Mouse (Mus musculus): ENCODE results near the gene Slc25a53. TPM values are rescaled to one million over a fixed set of nuclear protein-coding genes. Genes with fewer than 3 reads are reported as not detected.
A peak's percentile ranks its signal among the peaks of the same experiment; 100 is the strongest.

Gene Slc25a53
- polyA plus RNA-seq (2012; rRNA removed), result 3.6 and 4.3 TPM in 2 replicates

- H3K4me3 ChIP-seq (replicated peaks; ENCODE audit: extremely low read depth, low read depth, low read length), result peak within 1 kb of the TSS; percentile 98
- DNase-seq, result peak; percentile 81
- WGBS, result 32% methylated on average over 31 of the region's 31 CpGs
- TF ChIP-seq CTCF (IDR thresholded peaks at IDR 0.05; ENCODE audit: insufficient read depth, low read length) (no peak), POLR2A (IDR thresholded peaks at IDR 0.05; ENCODE audit: borderline replicate concordance, extremely low read depth, low read depth, low read length) (peak; percentile 25; the same call in 1 of the 2 replicates)
- H3K4me1 ChIP-seq (ENCODE audit: control insufficient read depth, insufficient read depth, low read length), result no peaks in the 10 kb centered on the region
These were observed at the start of gene Slc25a53 for GRCm38 (mm10) chrX:137038000-137038483. Gene Slc25a53 (minus strand): TSS chrX:137038302.

DNA sequence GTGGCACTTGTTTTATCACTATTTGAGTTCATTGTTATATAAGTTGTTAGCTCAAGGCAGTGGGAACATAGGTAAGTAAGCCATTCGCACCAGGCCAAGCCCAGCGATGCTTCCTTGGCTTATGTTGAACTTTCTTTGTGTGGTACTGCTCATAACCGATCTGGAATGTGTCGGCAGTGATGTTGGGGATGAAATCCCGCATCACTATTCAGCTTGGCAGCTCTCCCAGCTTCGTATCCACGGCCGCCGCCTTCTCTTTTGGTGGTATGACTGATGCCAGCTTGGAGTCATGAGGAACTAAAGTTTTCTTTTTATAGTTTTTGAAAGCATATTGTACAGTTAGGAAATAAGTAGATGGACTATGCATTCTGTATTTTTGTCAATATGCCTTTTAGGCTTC is 25.1 kb upstream of the Slc25a53 start:
- DNase-seq, result no peak
- 71% methylated on average over 9 of the region's 9 CpGs for WGBS
- Histone ChIP-seq H3K4me1 (ENCODE audit: control insufficient read depth, insufficient read depth, low read length) (no peaks in the 10 kb centered on the region), H3K4me3 (replicated peaks; ENCODE audit: extremely low read depth, low read depth, low read length) (no peak overlapping the region)
- TF ChIP-seq CTCF (IDR thresholded peaks at IDR 0.05; ENCODE audit: insufficient read depth, low read length) (no peak), POLR2A (IDR thresholded peaks at IDR 0.05; ENCODE audit: borderline replicate concordance, extremely low read depth, low read depth, low read length) (no peak)

DNA sequence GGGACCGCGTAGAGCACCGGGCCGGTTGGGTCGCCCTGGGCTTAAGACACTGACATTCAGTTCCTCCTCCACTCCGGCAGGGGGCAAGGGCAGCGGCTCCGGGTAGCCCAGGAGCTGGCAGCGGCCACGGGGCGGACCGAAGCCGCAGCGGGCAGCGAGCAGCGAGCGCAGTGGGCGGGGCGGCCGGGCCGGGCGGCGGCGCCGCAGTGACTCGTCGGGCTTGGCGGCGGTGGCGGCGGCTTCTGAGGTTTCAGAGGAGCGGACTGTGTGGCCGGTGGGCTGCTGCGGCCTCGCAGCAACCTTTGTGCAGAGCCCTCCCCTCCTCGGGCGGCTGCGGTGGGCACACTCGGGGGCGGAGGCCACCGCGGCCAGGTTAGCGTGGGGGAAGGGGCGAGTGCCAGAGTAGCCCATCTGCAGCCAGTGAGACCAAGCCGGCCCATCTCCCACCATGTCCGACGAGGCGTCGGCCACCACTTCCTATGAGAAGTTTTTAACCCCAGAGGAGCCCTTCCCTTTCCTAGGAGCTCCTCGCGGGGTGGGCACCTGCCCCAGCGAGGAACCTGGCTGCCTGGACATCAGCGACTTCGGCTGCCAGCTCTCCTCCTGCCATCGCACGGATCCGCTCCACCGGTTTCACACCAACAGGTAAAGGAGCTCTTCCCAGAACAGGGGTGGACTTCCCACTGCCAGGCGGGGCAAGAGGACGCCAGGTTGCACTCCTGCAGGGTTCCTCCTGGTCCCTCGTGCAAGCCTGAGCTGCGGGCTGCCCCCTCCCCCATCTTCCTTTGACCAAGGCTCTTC is 11.5 kb upstream of the Slc25a53 start, which contains the start of gene Fam199x:
Gene Fam199x, plus strand, starts transcription at position 170 of the 801 bp plus-strand sequence.
- H3K4me1 ChIP-seq (ENCODE audit: control insufficient read depth, insufficient read depth, low read length), result peaks cover 6% of the 10 kb centered on the region
- peak within 1 kb of the TSS; percentile 67 for H3K4me3 ChIP-seq (replicated peaks; ENCODE audit: extremely low read depth, low read depth, low read length)
- TF ChIP-seq POLR2A (IDR thresholded peaks at IDR 0.05; ENCODE audit: borderline replicate concordance, extremely low read depth, low read depth, low read length), result no peak
- peak; percentile 22; the same call in 1 of the 2 replicates for TF ChIP-seq CTCF (IDR thresholded peaks at IDR 0.05; ENCODE audit: insufficient read depth, low read length)
- DNase-seq, result peak; percentile 69
- 23% methylated on average over 57 of the region's 62 CpGs for WGBS

DNA sequence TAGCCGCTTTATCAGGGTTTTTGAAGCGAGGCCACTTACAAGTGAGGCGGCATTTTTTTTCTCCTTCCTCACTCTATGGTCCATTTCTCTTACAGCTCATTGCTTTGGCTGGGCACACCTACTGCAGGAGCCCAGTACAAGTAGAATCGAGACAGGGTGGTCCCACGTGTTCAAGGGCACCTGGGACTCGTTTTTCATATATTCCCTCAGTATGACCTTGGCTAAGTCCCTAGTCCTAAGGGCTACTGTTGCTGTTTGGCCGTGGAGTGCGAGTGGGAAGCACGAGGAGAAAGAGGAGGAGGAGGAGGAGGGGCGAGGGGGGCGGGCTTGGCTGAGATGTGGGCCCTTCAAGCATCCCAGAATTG is 10.9 kb upstream of the Slc25a53 start:
- 32% methylated on average over 9 of the region's 11 CpGs for WGBS
- TF ChIP-seq POLR2A (IDR thresholded peaks at IDR 0.05; ENCODE audit: borderline replicate concordance, extremely low read depth, low read depth, low read length), result no peak
- TF ChIP-seq CTCF (IDR thresholded peaks at IDR 0.05; ENCODE audit: insufficient read depth, low read length), result no peak
- Histone ChIP-seq H3K4me1 (ENCODE audit: control insufficient read depth, insufficient read depth, low read length) (peaks cover 6% of the 10 kb centered on the region), H3K4me3 (replicated peaks; ENCODE audit: extremely low read depth, low read depth, low read length) (peak overlapping the region; percentile 67)
- no peak for DNase-seq

- WGBS, result 50% methylated on average over 7 of the region's 7 CpGs
- no peak for DNase-seq
- TF ChIP-seq CTCF (IDR thresholded peaks at IDR 0.05; ENCODE audit: insufficient read depth, low read length) (no peak), POLR2A (IDR thresholded peaks at IDR 0.05; ENCODE audit: borderline replicate concordance, extremely low read depth, low read depth, low read length) (no peak)
- Histone ChIP-seq H3K4me3 (replicated peaks; ENCODE audit: extremely low read depth, low read depth, low read length) (peak overlapping the region; percentile 98), H3K4me1 (ENCODE audit: control insufficient read depth, insufficient read depth, low read length) (no peaks in the 10 kb centered on the region)
These were observed 400 bp upstream of the Slc25a53 start for GRCm38 (mm10) chrX:137038502-137038901.

DNA sequence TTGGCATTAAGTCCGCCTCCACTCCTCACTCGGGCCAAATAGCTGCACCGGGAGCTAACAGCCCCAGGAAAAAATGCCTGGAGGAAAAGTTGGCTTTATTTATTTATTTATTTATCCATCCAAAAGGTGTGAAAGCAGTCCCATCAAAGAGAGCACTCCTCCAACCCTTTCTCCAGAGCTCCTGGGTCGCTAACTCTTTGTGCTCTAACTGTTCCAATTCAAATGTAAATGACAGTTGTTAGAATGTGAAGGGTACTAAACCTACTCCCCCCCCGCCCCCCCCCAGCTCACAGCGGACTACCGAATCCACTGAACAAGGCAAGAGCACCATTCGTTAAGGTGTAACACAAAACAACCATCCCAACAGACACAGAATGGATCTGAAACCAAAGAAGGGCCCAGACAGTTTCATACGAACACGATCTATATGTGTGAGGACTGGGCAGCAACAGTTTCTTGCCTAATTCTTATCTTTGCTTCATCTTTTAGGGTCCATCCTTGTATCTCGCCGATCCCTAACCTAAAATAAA is 567 bp downstream of the Slc25a53 start:
- TF ChIP-seq POLR2A (IDR thresholded peaks at IDR 0.05; ENCODE audit: borderline replicate concordance, extremely low read depth, low read depth, low read length), result no peak
- no peak for TF ChIP-seq CTCF (IDR thresholded peaks at IDR 0.05; ENCODE audit: insufficient read depth, low read length)
- no peak for DNase-seq
- WGBS, result 29% methylated on average over 12 of the region's 12 CpGs
- no peaks in the 10 kb centered on the region for H3K4me1 ChIP-seq (ENCODE audit: control insufficient read depth, insufficient read depth, low read length)
- peak overlapping the region; percentile 98 for H3K4me3 ChIP-seq (replicated peaks; ENCODE audit: extremely low read depth, low read depth, low read length)

GRCm38 (mm10) chrX:137034322-137034721 is 3.8 kb downstream of the Slc25a53 start:
- no peak for TF ChIP-seq POLR2A (IDR thresholded peaks at IDR 0.05; ENCODE audit: borderline replicate concordance, extremely low read depth, low read depth, low read length)
- no peak for TF ChIP-seq CTCF (IDR thresholded peaks at IDR 0.05; ENCODE audit: insufficient read depth, low read length)
- 60% methylated on average over 4 of the region's 4 CpGs for WGBS
- H3K4me1 ChIP-seq (ENCODE audit: control insufficient read depth, insufficient read depth, low read length), result no peaks in the 10 kb centered on the region
- DNase-seq, result no peak
- H3K4me3 ChIP-seq (replicated peaks; ENCODE audit: extremely low read depth, low read depth, low read length), result no peak overlapping the region

DNA sequence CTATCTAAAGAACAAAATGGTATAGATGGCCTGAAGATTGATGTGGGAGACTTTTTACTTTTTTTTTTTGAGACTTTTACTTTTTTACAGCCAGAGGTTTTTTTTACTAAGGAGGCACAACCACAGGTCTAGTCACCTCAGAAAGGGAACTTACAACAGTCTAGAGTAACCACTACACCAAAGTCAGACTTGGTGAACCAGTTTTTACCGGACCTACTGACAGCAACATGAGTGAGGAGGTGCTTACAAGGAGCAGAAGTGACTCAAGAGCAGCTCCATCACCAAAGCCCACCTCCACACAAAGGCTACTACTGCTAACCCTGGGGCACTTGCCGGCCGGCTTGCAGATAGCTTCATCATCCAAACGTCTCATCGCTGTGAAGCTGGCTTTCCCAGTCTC is 6.4 kb downstream of the Slc25a53 start:
- TF ChIP-seq CTCF (IDR thresholded peaks at IDR 0.05; ENCODE audit: insufficient read depth, low read length) (no peak), POLR2A (IDR thresholded peaks at IDR 0.05; ENCODE audit: borderline replicate concordance, extremely low read depth, low read depth, low read length) (no peak)
- WGBS, result 69% methylated on average over 5 of the region's 5 CpGs
- Histone ChIP-seq H3K4me1 (ENCODE audit: control insufficient read depth, insufficient read depth, low read length) (no peaks in the 10 kb centered on the region), H3K4me3 (replicated peaks; ENCODE audit: extremely low read depth, low read depth, low read length) (no peak overlapping the region)
- peak; percentile 3 for DNase-seq

DNA sequence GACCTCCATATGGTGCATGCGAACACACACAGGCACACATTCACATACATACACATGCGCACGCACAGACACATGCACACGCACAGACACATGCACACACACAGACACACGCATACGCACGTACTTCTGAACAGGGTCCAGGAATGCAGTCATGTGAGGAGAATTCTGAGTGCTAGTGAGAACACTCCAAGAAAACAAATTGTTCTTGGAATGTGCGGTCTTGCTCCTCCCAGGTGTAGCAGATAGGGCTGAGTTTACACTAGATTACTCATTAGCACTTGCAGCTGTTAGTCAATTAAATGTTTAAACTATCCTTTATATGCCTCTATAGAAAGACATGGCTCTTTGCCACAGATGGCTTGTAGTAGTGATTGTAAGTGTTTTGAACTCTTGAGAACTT is 7.2 kb downstream of the Slc25a53 start:
- no peaks in the 10 kb centered on the region for H3K4me1 ChIP-seq (ENCODE audit: control insufficient read depth, insufficient read depth, low read length)
- TF ChIP-seq POLR2A (IDR thresholded peaks at IDR 0.05; ENCODE audit: borderline replicate concordance, extremely low read depth, low read depth, low read length) (no peak), CTCF (IDR thresholded peaks at IDR 0.05; ENCODE audit: insufficient read depth, low read length) (no peak)
- peak overlapping the region; percentile 47 for H3K4me3 ChIP-seq (replicated peaks; ENCODE audit: extremely low read depth, low read depth, low read length)
- WGBS, result 75% methylated on average over 8 of the region's 8 CpGs
- DNase-seq, result peak; percentile 18
